Mouse (Mus musculus) cerebellum, adult 2 months (tissue): ENCODE measurements at regions not wholly inside any gene's neighbourhood (a gene's known extent, or its start where the extent isn't known, plus 50 kb on each side); places are given as distances from the start of the nearest gene placed in this dataset.

Source experiments
- CTCF ChIP-seq: fragments of 200-500 bp; IDR thresholded peaks from 2 replicates; pipeline ENCODE4 v1.5.1; 2011; ENCODE audit warnings: low read depth, mild to moderate bottlenecking, control low read depth, low read length, moderate library complexity, borderline replicate concordance; ENCODE audit not compliant: insufficient read depth
- POLR2A ChIP-seq: fragments of 200-500 bp; IDR thresholded peaks from 2 replicates; pipeline ENCODE4 v1.6.1; 2011; ENCODE audit warnings: low read length, control low read depth, borderline replicate concordance; ENCODE audit not compliant: insufficient read depth

GRCm38 (mm10) chr3:27773176-27773575, 62.1 kb upstream of the Fndc3b start:
- TF ChIP-seq CTCF (no peak), POLR2A (no peak)
